Mouse (Mus musculus) cerebellum, adult 2 months (tissue): ENCODE data around the gene Cpne1. TPM values are rescaled to one million over a fixed set of nuclear protein-coding genes. Genes with fewer than 3 reads are reported as not detected.
A peak's percentile ranks its signal among the peaks of the same experiment; 100 is the strongest.
"Not testable (repeated sequence)": the region's sequence is repeated elsewhere in the genome, so short reads cannot be mapped to it uniquely, and the experiment has no call there.

Experiments
- DNase-seq, 2 experiments: peaks; one replicate each; pipeline ENCODE4 v3.0.0; 2021
- H3K27ac ChIP-seq: fragments of 200-500 bp; 2 replicates; pipeline ENCODE4 v1.5.1; 2012; ENCODE audit warnings: low read length, control low read depth, inconsistent platforms; ENCODE audit not compliant: insufficient read depth
- H3K27me3 ChIP-seq: fragments of 200-500 bp; 2 replicates; pipeline ENCODE4 v1.6.1; 2012; ENCODE audit warnings: inconsistent platforms, mild to moderate bottlenecking, low read length, moderate library complexity; ENCODE audit not compliant: control insufficient read depth, insufficient read depth
- H3K4me1 ChIP-seq: fragments of 200-500 bp; 2 replicates; pipeline ENCODE4 v1.6.1; 2011; ENCODE audit warnings: low read length; ENCODE audit not compliant: control insufficient read depth, insufficient read depth
- H3K4me3 ChIP-seq: fragments of 200-500 bp; replicated peaks from 2 replicates; pipeline ENCODE3; 2011; ENCODE audit warnings: mild to moderate bottlenecking, low read depth, low read length, control low read depth; ENCODE audit not compliant: insufficient read depth
- CTCF ChIP-seq: fragments of 200-500 bp; IDR thresholded peaks from 2 replicates; pipeline ENCODE4 v1.5.1; 2011; ENCODE audit warnings: low read depth, mild to moderate bottlenecking, control low read depth, low read length, moderate library complexity, borderline replicate concordance; ENCODE audit not compliant: insufficient read depth
- POLR2A ChIP-seq: fragments of 200-500 bp; IDR thresholded peaks from 2 replicates; pipeline ENCODE4 v1.6.1; 2011; ENCODE audit warnings: low read length, control low read depth, borderline replicate concordance; ENCODE audit not compliant: insufficient read depth
- WGBS: fragments of 180-500 bp; shearing (Covaris S2); methylation state at CpG from one replicate; pipeline ENCODE4 v1.1.7; 2018; 5-methylcytosine and 5-hydroxymethylcytosine counted together
- polyA plus RNA-seq: library from polyadenylated mRNA; depleted of rRNA; stranded (reverse); fragments of >200 nt; gene quantifications from 2 replicates; pipeline ENCODE4 v1.2.3, GENCODE M21; 2012

Gene Cpne1
- polyA plus RNA-seq, 1 experiment = 50.9 TPM

GRCm38 (mm10) chr2:156142820-156143219, 31.1 kb upstream of the Cpne1 start:
- Histone ChIP-seq H3K27me3 (no peaks in the 10 kb centered on the region), H3K4me3 (peak overlapping the region; percentile 85), H3K4me1 (no peaks in the 10 kb centered on the region), H3K27ac (no peak overlapping the region)
- no peak for DNase-seq
- WGBS = 74% methylated on average over 2 of the region's 2 CpGs
- TF ChIP-seq CTCF (no peak), POLR2A (no peak)

- H3K27me3 ChIP-seq = no peaks in the 10 kb centered on the region
- TF ChIP-seq POLR2A (no peak), CTCF (peak; percentile 38; the same call in 1 of the 2 replicates)
Measured at GRCm38 (mm10) chr2:156135695-156136094, 23.9 kb upstream of the Cpne1 start.

DNA sequence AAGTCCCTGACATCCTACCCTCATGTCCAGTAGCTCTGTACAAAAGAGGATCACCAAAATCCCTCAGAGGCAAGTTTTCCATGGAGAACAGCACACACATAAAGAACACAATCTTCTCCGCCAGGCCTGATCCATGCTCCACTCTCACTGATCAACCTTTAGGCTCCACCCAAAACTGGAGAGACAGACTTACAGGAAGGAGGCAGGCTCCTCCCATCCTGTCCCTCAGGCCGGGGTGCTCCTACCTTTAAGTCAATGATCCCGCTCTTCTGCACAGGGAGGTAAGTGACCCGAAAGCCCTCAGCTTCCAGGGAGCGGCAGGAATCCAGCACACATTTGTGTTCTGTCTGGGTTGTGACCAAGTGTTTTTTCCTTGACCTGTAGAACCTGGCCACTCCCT, 22.4 kb upstream of the Cpne1 start:
- no peak overlapping the region for H3K4me3 ChIP-seq
- WGBS = 92% methylated on average over 5 of the region's 5 CpGs
- no peak for TF ChIP-seq POLR2A
- no peak for TF ChIP-seq CTCF
- no peaks in the 10 kb centered on the region for H3K4me1 ChIP-seq
- no peak overlapping the region for H3K27ac ChIP-seq
- DNase-seq = no peak
- no peaks in the 10 kb centered on the region for H3K27me3 ChIP-seq

More at GRCm38 (mm10) chr2:156135695-156136094, 23.9 kb upstream of the Cpne1 start:
- Histone ChIP-seq H3K4me1 (no peaks in the 10 kb centered on the region), H3K27ac (no peak overlapping the region), H3K4me3 (no peak overlapping the region)
- no peak for DNase-seq
- WGBS = 89% methylated on average over 6 of the region's 6 CpGs

- H3K4me3 ChIP-seq = no peak within 1 kb of the TSS
- WGBS = 98% methylated on average over 5 of the region's 5 CpGs
- H3K27me3 ChIP-seq = no peaks in the 10 kb centered on the region
- no peaks in the 10 kb centered on the region for H3K4me1 ChIP-seq
- TF ChIP-seq POLR2A (no peak), CTCF (no peak)
- no peak within 1 kb of the TSS for H3K27ac ChIP-seq
- DNase-seq = no peak
Measured at GRCm38 (mm10) chr2:156126992-156127391, 15.2 kb upstream of the Cpne1 start, which contains the start of gene Gm28036. Gene Gm28036, minus strand, starts transcription at chr2:156127092.

- TF ChIP-seq CTCF = no peak
- no peak for TF ChIP-seq POLR2A
- no peaks in the 10 kb centered on the region for H3K4me1 ChIP-seq
- H3K4me3 ChIP-seq = no peak overlapping the region
- DNase-seq = no peak
- no peak overlapping the region for H3K27ac ChIP-seq
- H3K27me3 ChIP-seq = no peaks in the 10 kb centered on the region
- 92% methylated on average over 5 of the region's 5 CpGs for WGBS
Measured at GRCm38 (mm10) chr2:156123731-156124130, 12.0 kb upstream of the Cpne1 start.

DNA sequence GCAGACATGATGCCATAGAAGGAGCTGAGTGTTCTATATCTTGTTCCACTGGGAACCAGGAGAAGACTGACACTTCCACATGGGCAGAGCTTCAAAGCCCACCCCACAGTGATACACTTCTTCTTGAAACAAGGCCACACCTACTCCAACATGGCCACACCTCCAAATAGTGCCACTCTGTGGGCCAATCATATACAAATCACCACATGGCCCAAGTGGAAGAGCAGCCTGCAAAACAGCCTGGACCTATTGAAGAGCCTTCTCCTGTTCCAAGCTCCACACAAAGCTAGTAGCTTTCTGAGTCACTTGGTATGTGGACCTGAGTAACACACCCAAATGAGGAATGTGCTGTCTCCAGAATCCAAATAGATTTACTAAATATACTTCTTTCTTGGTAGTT, 7.8 kb upstream of the Cpne1 start:
- H3K27me3 ChIP-seq = no peaks in the 10 kb centered on the region
- TF ChIP-seq CTCF (no peak), POLR2A (no peak)
- H3K4me3 ChIP-seq = no peak overlapping the region
- H3K4me1 ChIP-seq = no peaks in the 10 kb centered on the region
- H3K27ac ChIP-seq = no peak overlapping the region
- no peak for DNase-seq

GRCm38 (mm10) chr2:156112080-156112423, 287 bp upstream of the Cpne1 start:
- not testable (repeated sequence) for DNase-seq, H3K27ac ChIP-seq, H3K27me3 ChIP-seq, H3K4me1 ChIP-seq
- H3K4me3 ChIP-seq = peak overlapping the region; percentile 83
- 14% methylated on average over 5 of the region's 5 CpGs for WGBS

- peak overlapping the region; percentile 83 for H3K4me3 ChIP-seq
- no peak for TF ChIP-seq POLR2A
- TF ChIP-seq CTCF = no peak
- DNase-seq = peak; percentile 16 to 37
- H3K27ac ChIP-seq = 0 out of 2 replicates have a peak overlapping the region, but pooled peaks have one; percentile 88
- under 1% methylated on average over 16 of the region's 16 CpGs for WGBS
- no peaks in the 10 kb centered on the region; the same call in 1 of the 2 replicates for H3K4me1 ChIP-seq
- H3K27me3 ChIP-seq = no peaks in the 10 kb centered on the region
Measured at GRCm38 (mm10) chr2:156110627-156111357, 973 bp downstream of the Cpne1 start.
